Mouse (Mus musculus): Measurements from ENCODE around the gene Bbs5. TPM values are rescaled to one million over a fixed set of nuclear protein-coding genes. Genes with fewer than 3 reads are reported as not detected.

The Bbs5 gene
- total RNA-seq, 1 experiment, result 8.3 TPM

GRCm38 (mm10) chr2:69684488-69684887, 37.5 kb downstream of the Bbs5 start:
- no peak for DNase-seq (ENCODE audit: low read depth, low spot score)
- Histone ChIP-seq H3K4me1 (ENCODE audit: control insufficient read depth in 2 of 2, insufficient read depth in 2 of 2, low read length in 2 of 2, poor library complexity in 1 of 2) (no peaks in the 10 kb centered on the region), H3K36me3 (ENCODE audit: control insufficient read depth, insufficient read depth, low read length, poor library complexity, severe bottlenecking) (no peaks in the 10 kb centered on the region; the same call in 1 of the 2 replicates), H3K27ac (ENCODE audit: insufficient read depth, low read depth, low read length, poor library complexity, severe bottlenecking) (no peak overlapping the region; the same call in 1 of the 2 replicates), H3K9ac (ENCODE audit: insufficient read depth, low read depth, low read length, poor library complexity, severe bottlenecking) (no peak overlapping the region), H3K9me3 (ENCODE audit: control insufficient read depth, insufficient read depth, low read depth, low read length) (no peaks in the 10 kb centered on the region), H3K4me3 (ENCODE audit: insufficient read depth in 1 of 2, low read depth in 1 of 2, low read length in 2 of 2, poor library complexity in 1 of 2, severe bottlenecking in 1 of 2) (no peak overlapping the region)
- TF ChIP-seq ZNF384 (IDR thresholded peaks at IDR 0.05; ENCODE audit: low read depth, low read length) (no peak), ZC3H11A (IDR thresholded peaks at IDR 0.05; ENCODE audit: borderline replicate concordance, low read depth, low read length) (no peak), HCFC1 (IDR thresholded peaks at IDR 0.05; ENCODE audit: borderline replicate concordance, insufficient read depth, low read length) (no peak), MAFK (IDR thresholded peaks at IDR 0.05; ENCODE audit: insufficient read depth, low read depth, low read length) (no peak), CHD2 (IDR thresholded peaks at IDR 0.05; ENCODE audit: low read depth, low read length) (no peak)
- in situ Hi-C loops (cut with MboI; ENCODE audit: low sequenced_read_pairs in 2 of 2, unreplicated experiment in 2 of 2), result no loop called here

- in situ Hi-C loops (cut with MboI; ENCODE audit: low sequenced_read_pairs in 2 of 2, unreplicated experiment in 2 of 2), result no loop called here
- H3K4me1 ChIP-seq (ENCODE audit: control insufficient read depth in 2 of 2, insufficient read depth in 2 of 2, low read length in 2 of 2, poor library complexity in 1 of 2), result no peaks in the 10 kb centered on the region
- H3K27ac ChIP-seq (ENCODE audit: insufficient read depth, low read depth, low read length, poor library complexity, severe bottlenecking), result no peak overlapping the region
- H3K36me3 ChIP-seq (ENCODE audit: control insufficient read depth, insufficient read depth, low read length, poor library complexity, severe bottlenecking), result peaks cover 8% of the 10 kb centered on the region
- H3K4me3 ChIP-seq (ENCODE audit: insufficient read depth in 1 of 2, low read depth in 1 of 2, low read length in 2 of 2, poor library complexity in 1 of 2, severe bottlenecking in 1 of 2), result no peak overlapping the region
- no peaks in the 10 kb centered on the region for H3K9me3 ChIP-seq (ENCODE audit: control insufficient read depth, insufficient read depth, low read depth, low read length)
- TF ChIP-seq ZC3H11A (IDR thresholded peaks at IDR 0.05; ENCODE audit: borderline replicate concordance, low read depth, low read length), result no peak
- TF ChIP-seq MAFK (IDR thresholded peaks at IDR 0.05; ENCODE audit: insufficient read depth, low read depth, low read length), result no peak
- no peak for TF ChIP-seq ZNF384 (IDR thresholded peaks at IDR 0.05; ENCODE audit: low read depth, low read length)
- no peak for TF ChIP-seq HCFC1 (IDR thresholded peaks at IDR 0.05; ENCODE audit: borderline replicate concordance, insufficient read depth, low read length)
- TF ChIP-seq CHD2 (IDR thresholded peaks at IDR 0.05; ENCODE audit: low read depth, low read length), result no peak
- H3K9ac ChIP-seq (ENCODE audit: insufficient read depth, low read depth, low read length, poor library complexity, severe bottlenecking), result no peak overlapping the region
- DNase-seq (ENCODE audit: low read depth, low spot score), result no peak
Observed at GRCm38 (mm10) chr2:69690214-69690613, 43.2 kb downstream of the Bbs5 start.

- in situ Hi-C loops (cut with MboI; ENCODE audit: low sequenced_read_pairs in 2 of 2, unreplicated experiment in 2 of 2), result no loop called here
- Histone ChIP-seq H3K9me3 (ENCODE audit: control insufficient read depth, insufficient read depth, low read depth, low read length) (no peaks in the 10 kb centered on the region), H3K4me3 (ENCODE audit: insufficient read depth in 1 of 2, low read depth in 1 of 2, low read length in 2 of 2, poor library complexity in 1 of 2, severe bottlenecking in 1 of 2) (no peak overlapping the region), H3K36me3 (ENCODE audit: control insufficient read depth, insufficient read depth, low read length, poor library complexity, severe bottlenecking) (peaks cover 8% of the 10 kb centered on the region), H3K4me1 (ENCODE audit: control insufficient read depth in 2 of 2, insufficient read depth in 2 of 2, low read length in 2 of 2, poor library complexity in 1 of 2) (no peaks in the 10 kb centered on the region), H3K9ac (ENCODE audit: insufficient read depth, low read depth, low read length, poor library complexity, severe bottlenecking) (no peak overlapping the region), H3K27ac (ENCODE audit: insufficient read depth, low read depth, low read length, poor library complexity, severe bottlenecking) (no peak overlapping the region)
- DNase-seq (ENCODE audit: low read depth, low spot score), result no peak
- TF ChIP-seq CHD2 (IDR thresholded peaks at IDR 0.05; ENCODE audit: low read depth, low read length) (no peak), MAFK (IDR thresholded peaks at IDR 0.05; ENCODE audit: insufficient read depth, low read depth, low read length) (no peak), ZC3H11A (IDR thresholded peaks at IDR 0.05; ENCODE audit: borderline replicate concordance, low read depth, low read length) (no peak), HCFC1 (IDR thresholded peaks at IDR 0.05; ENCODE audit: borderline replicate concordance, insufficient read depth, low read length) (no peak), ZNF384 (IDR thresholded peaks at IDR 0.05; ENCODE audit: low read depth, low read length) (no peak)
Observed at GRCm38 (mm10) chr2:69690843-69691242, 43.9 kb downstream of the Bbs5 start.

GRCm38 (mm10) chr2:69693501-69693900, 46.5 kb downstream of the Bbs5 start:
- TF ChIP-seq ZNF384 (IDR thresholded peaks at IDR 0.05; ENCODE audit: low read depth, low read length) (no peak), HCFC1 (IDR thresholded peaks at IDR 0.05; ENCODE audit: borderline replicate concordance, insufficient read depth, low read length) (no peak), ZC3H11A (IDR thresholded peaks at IDR 0.05; ENCODE audit: borderline replicate concordance, low read depth, low read length) (no peak), MAFK (IDR thresholded peaks at IDR 0.05; ENCODE audit: insufficient read depth, low read depth, low read length) (0 out of 2 replicates have a peak, but pooled peaks have one; percentile 9), CHD2 (IDR thresholded peaks at IDR 0.05; ENCODE audit: low read depth, low read length) (no peak)
- Histone ChIP-seq H3K36me3 (ENCODE audit: control insufficient read depth, insufficient read depth, low read length, poor library complexity, severe bottlenecking) (peaks cover 10% of the 10 kb centered on the region), H3K9me3 (ENCODE audit: control insufficient read depth, insufficient read depth, low read depth, low read length) (no peaks in the 10 kb centered on the region), H3K4me1 (ENCODE audit: control insufficient read depth in 2 of 2, insufficient read depth in 2 of 2, low read length in 2 of 2, poor library complexity in 1 of 2) (no peaks in the 10 kb centered on the region), H3K4me3 (ENCODE audit: insufficient read depth in 1 of 2, low read depth in 1 of 2, low read length in 2 of 2, poor library complexity in 1 of 2, severe bottlenecking in 1 of 2) (no peak overlapping the region), H3K9ac (ENCODE audit: insufficient read depth, low read depth, low read length, poor library complexity, severe bottlenecking) (no peak overlapping the region), H3K27ac (ENCODE audit: insufficient read depth, low read depth, low read length, poor library complexity, severe bottlenecking) (no peak overlapping the region)
- DNase-seq (ENCODE audit: low read depth, low spot score), result no peak
- in situ Hi-C loops (cut with MboI; ENCODE audit: low sequenced_read_pairs in 2 of 2, unreplicated experiment in 2 of 2), result no loop called here

GRCm38 (mm10) chr2:69700446-69700845, 53.5 kb downstream of the Bbs5 start:
- in situ Hi-C loops (cut with MboI; ENCODE audit: low sequenced_read_pairs in 2 of 2, unreplicated experiment in 2 of 2), result no loop called here
- Histone ChIP-seq H3K9ac (ENCODE audit: insufficient read depth, low read depth, low read length, poor library complexity, severe bottlenecking) (no peak overlapping the region), H3K27ac (ENCODE audit: insufficient read depth, low read depth, low read length, poor library complexity, severe bottlenecking) (no peak overlapping the region), H3K4me3 (ENCODE audit: insufficient read depth in 1 of 2, low read depth in 1 of 2, low read length in 2 of 2, poor library complexity in 1 of 2, severe bottlenecking in 1 of 2) (no peak overlapping the region), H3K4me1 (ENCODE audit: control insufficient read depth in 2 of 2, insufficient read depth in 2 of 2, low read length in 2 of 2, poor library complexity in 1 of 2) (no peaks in the 10 kb centered on the region), H3K9me3 (ENCODE audit: control insufficient read depth, insufficient read depth, low read depth, low read length) (no peaks in the 10 kb centered on the region), H3K36me3 (ENCODE audit: control insufficient read depth, insufficient read depth, low read length, poor library complexity, severe bottlenecking) (peaks cover 10% of the 10 kb centered on the region)
- DNase-seq (ENCODE audit: low read depth, low spot score), result no peak
- TF ChIP-seq ZNF384 (IDR thresholded peaks at IDR 0.05; ENCODE audit: low read depth, low read length) (no peak), CHD2 (IDR thresholded peaks at IDR 0.05; ENCODE audit: low read depth, low read length) (no peak), ZC3H11A (IDR thresholded peaks at IDR 0.05; ENCODE audit: borderline replicate concordance, low read depth, low read length) (no peak), HCFC1 (IDR thresholded peaks at IDR 0.05; ENCODE audit: borderline replicate concordance, insufficient read depth, low read length) (no peak), MAFK (IDR thresholded peaks at IDR 0.05; ENCODE audit: insufficient read depth, low read depth, low read length) (no peak)
